In genomic region chr14:61339381-61339780, GRCm38 (mm10) we compare ENCODE assay signal across 28 mouse cellular contexts. TPM values are rescaled to one million over a fixed set of nuclear protein-coding genes. Genes with fewer than 3 reads are reported as not detected.
DNase-seq lines count a peak whose midpoint lies in the region; ATAC-seq and TF ChIP-seq lines count a peak whose summit lies in the region.
"Had no signal": no experiment of that assay in that cellular context is flagged by ENCODE, and none has a peak within 500 bp of the region (broad histone marks: within the 10 kb centered on the region; RNA-seq: fewer than 3 reads in every experiment).

No protein-coding gene starts in this region.

- no peak overlapping the region for H3K9ac ChIP-seq in hindbrain, embryonic 12.5 days
- H3K9ac ChIP-seq: forebrain, embryonic 13.5 days; heart, embryonic 12.5 days; heart, embryonic 15.5 days; hindbrain, embryonic 14.5 days had no signal

- 80% methylated on average over 4 of the region's 4 CpGs for WGBS in hindbrain, embryonic 12.5 days
- 81% methylated on average over 4 of the region's 4 CpGs for WGBS in kidney, adult 2 months

- H3K27me3 ChIP-seq in hindbrain, embryonic 12.5 days = no peaks in the 10 kb centered on the region
- H3K27me3 ChIP-seq in kidney, adult 2 months (replicated peaks; ENCODE audit: control insufficient read depth, insufficient read depth, low read length) = no peaks in the 10 kb centered on the region
- H3K27me3 ChIP-seq: forebrain, embryonic 13.5 days; heart, embryonic 12.5 days; heart, embryonic 15.5 days; Patski had no signal

- H3K4me2 ChIP-seq in hindbrain, embryonic 12.5 days (replicated peaks) = no peak overlapping the region
- H3K4me2 ChIP-seq: forebrain, embryonic 13.5 days; heart, embryonic 12.5 days; heart, embryonic 15.5 days; hindbrain, embryonic 14.5 days had no signal

- no peaks in the 10 kb centered on the region for H3K4me1 ChIP-seq in hindbrain, embryonic 12.5 days
- no peaks in the 10 kb centered on the region for H3K4me1 ChIP-seq in kidney, adult 2 months (ENCODE audit: control insufficient read depth, insufficient read depth, low read length)
- H3K4me1 ChIP-seq: forebrain, embryonic 10.5 days; forebrain, embryonic 13.5 days; heart, embryonic 12.5 days; heart, embryonic 15.5 days; hindbrain, embryonic 10.5 days had no signal

- peak; percentile 4 to 20 for DNase-seq in lung, adult 18-20 months
- DNase-seq in lung, postnatal 36 days = no peak
- peak; percentile 17 for DNase-seq in 3T3-L1 (ENCODE audit: low read depth, low spot score)
- DNase-seq in kidney, adult 2 months = no peak
- DNase-seq: adrenal gland, postnatal 10 days; adrenal gland, postnatal 36 days; cerebellum, adult 18-20 months; cerebellum, adult 9-10 months; cerebellum, postnatal 14 days; gastrocnemius, postnatal 14 days; heart, adult 18-20 months; heart, postnatal 10 days; heart, postnatal 36 days had no signal

- H3K36me3 ChIP-seq in hindbrain, embryonic 12.5 days = no peaks in the 10 kb centered on the region
- H3K36me3 ChIP-seq in kidney, adult 2 months (ENCODE audit: control insufficient read depth, insufficient read depth, low read length) = no peaks in the 10 kb centered on the region
- H3K36me3 ChIP-seq: forebrain, embryonic 10.5 days; G1E; heart, embryonic 12.5 days; heart, embryonic 15.5 days; hindbrain, embryonic 10.5 days had no signal

- no peak overlapping the region for H3K27ac ChIP-seq in hindbrain, embryonic 12.5 days
- no peak overlapping the region for H3K27ac ChIP-seq in kidney, adult 2 months (ENCODE audit: insufficient read depth, low read depth, low read length)
- H3K27ac ChIP-seq: forebrain, embryonic 10.5 days; forebrain, embryonic 13.5 days; heart, embryonic 15.5 days; hindbrain, embryonic 10.5 days; hindbrain, embryonic 14.5 days; hindbrain, postnatal 0 days had no signal

- 0 out of 2 replicates have a peak, but pooled peaks have one; percentile 29 for ATAC-seq in megakaryocyte progenitor cell, adult 5-6 weeks (replicated peaks; ENCODE audit: poor library complexity)
- ATAC-seq in hindbrain, embryonic 12.5 days (ENCODE audit: low FRiP score) = no peak
- ATAC-seq: forebrain, embryonic 13.5 days; forebrain, embryonic 16.5 days; hindbrain, postnatal 0 days; inflammation-experienced regulatory T-cells, adult 6 months; intestine, embryonic 16.5 days; Patski had no signal

- no peak for TF ChIP-seq CTCF in kidney, adult 2 months (conservative IDR thresholded peaks at IDR 0.05; ENCODE audit: insufficient read depth, insufficient read length, low read depth, low read length)

- no peak overlapping the region for H3K4me3 ChIP-seq in hindbrain, embryonic 12.5 days
- H3K4me3 ChIP-seq in kidney, adult 2 months (ENCODE audit: insufficient read depth, low read depth, low read length) = no peak overlapping the region
- H3K4me3 ChIP-seq: forebrain, embryonic 10.5 days; forebrain, embryonic 13.5 days; heart, embryonic 12.5 days; heart, embryonic 15.5 days; hindbrain, embryonic 10.5 days had no signal

- no peak for TF ChIP-seq POLR2A in kidney, adult 2 months (IDR thresholded peaks at IDR 0.05; ENCODE audit: low read depth, low read length)

- no peaks in the 10 kb centered on the region for H3K9me3 ChIP-seq in hindbrain, embryonic 12.5 days (replicated peaks)
- H3K9me3 ChIP-seq: forebrain, embryonic 10.5 days; forebrain, embryonic 13.5 days; G1E; heart, embryonic 15.5 days; hindbrain, embryonic 10.5 days had no signal

RNA-seq across cellular contexts. Expression of gene Ebpl, which starts 20.9 kb away (rescaled TPM):
- 3.7 and 4.3 TPM in 2 replicates for total RNA-seq in megakaryocyte progenitor cell, adult 5-6 weeks (2015)
- 1.6 and 2.7 TPM in 2 replicates for total RNA-seq in megakaryocyte progenitor cell, adult 5-6 weeks (2017)
- 10.8 and 11.5 TPM in 2 replicates for polyA plus RNA-seq in hindbrain, embryonic 12.5 days (2016; fragmentation: Nextera tagmentation; extraction: Ambion mirVana)
- polyA plus RNA-seq in kidney, adult 2 months (2012; rRNA removed) = 1.5 and 2.0 TPM in 2 replicates

RNA-seq across cellular contexts. Expression of gene Arl11, which starts 29.8 kb away (rescaled TPM):
- total RNA-seq in megakaryocyte progenitor cell, adult 5-6 weeks (2015) = 27.5 and 28.0 TPM in 2 replicates
- total RNA-seq in megakaryocyte progenitor cell, adult 5-6 weeks (2017) = 15.5 and 21.1 TPM in 2 replicates
- polyA plus RNA-seq in hindbrain, embryonic 12.5 days (2016; fragmentation: Nextera tagmentation; extraction: Ambion mirVana) = 0.52 and 0.77 TPM in 2 replicates
- polyA plus RNA-seq in kidney, adult 2 months (2012; rRNA removed) = 0.39 and 0.74 TPM in 2 replicates
- total RNA-seq: G1E had no signal
- polyA plus RNA-seq: C2C12, G1E, Patski had no signal

Comparison
In these comparisons a context has a peak if more than half of its experiments do, and no peak if none do; other contexts are left out.
1. DNase-seq: peak in lung, adult 18-20 months (2 of 2) and 3T3-L1 (single experiment); none in lung, postnatal 36 days (single experiment) and kidney, adult 2 months (single experiment).